Mouse (Mus musculus) liver, adult 2 months (tissue): ENCODE results near the gene B230118H07Rik. TPM values are rescaled to one million over a fixed set of nuclear protein-coding genes. Genes with fewer than 3 reads are reported as not detected.

Source experiments
- DNase-seq: peaks from one replicate; pipeline ENCODE4 v3.0.0-alpha.2; 2011; ENCODE audit warnings: low read depth, low spot score; ENCODE audit errors: extremely low read depth
- H3K27ac ChIP-seq: fragments of 200-500 bp; replicated peaks from 2 replicates; pipeline ENCODE4 v1.5.1; 2012; ENCODE audit warnings: low read depth, mild to moderate bottlenecking, control low read depth, inconsistent platforms, low read length; ENCODE audit not compliant: insufficient read depth
- H3K27me3 ChIP-seq: fragments of 200-500 bp; 2 replicates; pipeline ENCODE4 v1.6.1; 2012; ENCODE audit warnings: mild to moderate bottlenecking, moderate library complexity, low read length, inconsistent platforms; ENCODE audit not compliant: control insufficient read depth, insufficient read depth
- H3K36me3 ChIP-seq: fragments of 200-500 bp; 2 replicates; pipeline ENCODE4 v1.6.1; 2012; ENCODE audit warnings: low read length, inconsistent platforms; ENCODE audit not compliant: control insufficient read depth, insufficient read depth
- H3K4me1 ChIP-seq: fragments of 200-500 bp; 2 replicates; pipeline ENCODE4 v1.6.1; 2011; ENCODE audit warnings: low read length; ENCODE audit not compliant: control insufficient read depth, insufficient read depth
- H3K4me3 ChIP-seq: fragments of 200-500 bp; 2 replicates; pipeline ENCODE4 v1.5.1; 2011; ENCODE audit warnings: low read depth, mild to moderate bottlenecking, control low read depth, low read length, moderate library complexity; ENCODE audit not compliant: insufficient read depth
- H3K79me2 ChIP-seq: fragments of 200-500 bp; 2 replicates; pipeline ENCODE4 v1.6.1; 2012; ENCODE audit warnings: inconsistent platforms, mild to moderate bottlenecking, low read length, moderate library complexity; ENCODE audit not compliant: control insufficient read depth, insufficient read depth
- H3K9ac ChIP-seq: fragments of 200-500 bp; 2 replicates; pipeline ENCODE4 v1.6.1; 2012; ENCODE audit warnings: low read depth, mild to moderate bottlenecking, control low read depth, inconsistent platforms, low read length
- CTCF ChIP-seq: fragments of 200-500 bp; IDR thresholded peaks from 2 replicates; pipeline ENCODE4 v1.5.1; 2011; ENCODE audit warnings: low read depth, low read length, control low read depth
- POLR2A ChIP-seq: fragments of 200-500 bp; IDR thresholded peaks from 2 replicates; pipeline ENCODE4 v1.6.1; 2011; ENCODE audit warnings: low read length, control low read depth; ENCODE audit not compliant: insufficient read depth; ENCODE audit errors: extremely low read depth
- WGBS: fragments of 180-500 bp; shearing (Covaris S2); methylation state at CpG from one replicate; pipeline ENCODE4 v1.1.7; 2018; 5-methylcytosine and 5-hydroxymethylcytosine counted together
- polyA plus RNA-seq: library from polyadenylated mRNA; depleted of rRNA; stranded (reverse); fragments of >200 nt; gene quantifications from 2 replicates; pipeline ENCODE4 v1.2.3, GENCODE M21; 2012
- total RNA-seq: library from RNA; depleted of rRNA; stranded (reverse); fragments of >200 nt; gene quantifications from 2 replicates; pipeline ENCODE4 v1.2.3, GENCODE M21; 2014

The B230118H07Rik gene
- total and polyA plus RNA-seq, 2 experiments: 1.6 to 26.6 TPM

DNA sequence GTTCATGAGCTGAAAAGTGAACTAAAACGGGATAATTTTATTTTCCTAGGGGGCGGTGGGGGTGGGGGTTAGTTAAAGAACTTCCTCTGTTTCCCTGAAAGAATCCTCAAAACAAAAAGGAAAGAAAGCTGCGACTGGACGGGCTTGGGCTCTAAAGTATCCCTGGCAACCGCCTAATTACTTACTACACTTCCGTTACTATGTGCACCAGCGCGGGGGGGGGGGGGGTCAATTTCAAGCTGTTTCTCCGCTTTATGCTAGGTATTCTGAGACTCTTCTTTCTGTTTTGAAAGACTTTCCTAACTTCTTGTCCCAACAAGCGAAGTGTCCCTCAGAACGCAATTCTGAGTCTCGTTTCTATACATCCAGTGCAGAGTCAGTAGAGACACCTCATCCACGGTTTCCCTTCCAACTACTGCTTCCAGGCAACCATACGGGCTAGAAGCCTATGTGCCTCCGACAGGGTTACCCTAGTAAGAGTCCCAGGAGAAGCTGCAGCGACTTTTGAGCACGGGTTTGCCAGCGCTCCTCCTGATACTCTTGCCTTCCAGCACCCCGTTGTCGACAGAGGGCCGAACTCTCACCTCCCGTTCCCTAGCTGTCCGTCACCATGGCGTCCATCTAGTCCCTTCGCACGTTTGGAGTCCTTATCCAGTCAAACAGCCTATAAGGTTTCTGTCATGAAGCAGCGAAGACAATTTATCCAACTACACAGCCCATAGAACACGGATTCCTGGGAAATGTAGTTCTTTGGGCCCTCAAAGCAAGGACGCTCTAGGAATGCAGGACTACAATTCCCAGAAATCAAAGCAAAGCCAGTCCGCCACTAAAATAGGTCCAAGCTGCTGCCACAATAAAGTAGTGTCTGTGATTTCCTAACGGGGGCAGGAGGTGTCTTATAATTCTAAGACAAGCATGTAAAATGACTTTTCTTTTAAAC lies 20.8 kb downstream of the B230118H07Rik start:
- TF ChIP-seq CTCF (no peak), POLR2A (no peak)
- WGBS: 2% methylated on average over 31 of the region's 31 CpGs
- DNase-seq: peak; percentile 95

DNA sequence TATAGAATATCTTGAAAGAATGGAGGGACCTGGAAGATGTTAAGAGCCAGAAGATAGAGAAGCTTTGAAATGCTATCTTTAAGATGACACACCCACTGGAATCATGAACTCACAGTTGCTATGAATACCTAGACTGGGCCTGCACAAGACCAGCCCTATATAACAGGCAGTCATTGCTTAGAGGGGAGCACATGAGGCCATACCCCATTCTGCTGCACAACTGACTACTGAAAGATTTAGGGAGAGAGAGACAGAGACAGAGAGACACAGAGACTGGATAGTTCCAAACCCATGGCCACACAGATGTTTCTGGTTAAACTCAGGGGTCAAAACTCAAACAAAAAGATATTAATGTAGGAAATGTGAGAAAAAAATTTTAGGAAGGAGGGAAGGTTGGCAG lies 22.1 kb downstream of the B230118H07Rik start:
- Histone ChIP-seq H3K36me3 (no peaks in the 10 kb centered on the region), H3K9ac (no peak overlapping the region), H3K27ac (no peak overlapping the region), H3K27me3 (0 out of 2 replicates have a peak, but pooled peaks cover 2% of the 10 kb centered on the region), H3K79me2 (no peaks in the 10 kb centered on the region; the same call in 1 of the 2 replicates), H3K4me1 (no peaks in the 10 kb centered on the region), H3K4me3 (no peak overlapping the region)
- TF ChIP-seq CTCF: no peak
- TF ChIP-seq POLR2A: no peak
- no peak for DNase-seq

More for the DNA sequence above, 20.8 kb downstream of the B230118H07Rik start:
- Histone ChIP-seq H3K27me3 (0 out of 2 replicates have a peak, but pooled peaks cover 2% of the 10 kb centered on the region), H3K27ac (peak overlapping the region; percentile 35), H3K9ac (peak overlapping the region; percentile 80), H3K36me3 (no peaks in the 10 kb centered on the region), H3K79me2 (no peaks in the 10 kb centered on the region), H3K4me3 (peak overlapping the region; percentile 88), H3K4me1 (no peaks in the 10 kb centered on the region)

DNA sequence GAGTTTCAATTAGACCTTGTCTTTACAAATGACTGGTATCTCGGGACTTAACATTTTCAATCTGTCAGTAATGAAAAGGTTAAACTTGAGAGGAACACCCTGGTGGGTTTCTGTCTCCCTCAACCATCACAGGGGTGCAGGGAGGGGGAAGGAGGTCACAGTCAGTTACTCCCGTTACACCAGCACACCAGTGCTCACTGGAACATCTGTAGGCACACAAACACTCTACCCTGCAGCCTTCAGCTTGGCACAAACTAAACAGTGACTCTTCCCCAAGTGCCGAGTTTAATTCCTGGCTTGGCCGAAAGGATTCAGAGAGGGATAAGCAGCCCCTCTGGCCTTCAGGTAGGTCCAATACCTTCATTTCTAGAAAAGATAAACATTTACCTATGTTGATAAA lies 24.8 kb downstream of the B230118H07Rik start, which contains the start of gene Rag2:
Gene Rag2, plus strand, starts transcription at position 193 of the 400 bp plus-strand sequence.
- WGBS: 68% methylated on average over 4 of the region's 4 CpGs

DNA sequence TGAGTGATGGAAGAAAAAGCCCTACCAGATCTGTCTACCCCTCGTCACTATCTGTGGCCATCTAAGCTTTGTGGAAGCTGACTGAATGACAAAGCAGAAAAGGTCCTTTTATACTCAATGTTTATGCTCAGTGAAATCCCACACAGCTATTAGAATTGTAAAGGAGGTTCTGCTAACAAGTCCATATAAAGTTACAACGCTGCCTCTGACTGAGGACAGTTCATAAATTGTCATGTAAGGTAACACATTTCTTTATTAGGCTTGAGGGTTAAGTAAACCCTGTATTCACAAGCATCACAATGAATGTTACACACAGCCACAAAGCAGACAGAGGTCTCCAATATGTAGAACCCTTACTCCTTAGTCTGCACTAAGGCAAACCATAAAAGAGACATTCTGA lies 25.3 kb downstream of the B230118H07Rik start:
- DNase-seq: no peak
- Histone ChIP-seq H3K4me3 (no peak overlapping the region), H3K27ac (no peak overlapping the region), H3K36me3 (no peaks in the 10 kb centered on the region), H3K4me1 (no peaks in the 10 kb centered on the region), H3K27me3 (no peaks in the 10 kb centered on the region), H3K79me2 (no peaks in the 10 kb centered on the region; the same call in 1 of the 2 replicates), H3K9ac (no peak overlapping the region)
- TF ChIP-seq CTCF: no peak
- TF ChIP-seq POLR2A: no peak
- WGBS: 92% methylated on average over 2 of the region's 2 CpGs

More for the DNA sequence above, 24.8 kb downstream of the B230118H07Rik start, which contains the start of gene Rag2:
- H3K79me2 ChIP-seq: no peaks in the 10 kb centered on the region; the same call in 1 of the 2 replicates
- no peak within 1 kb of the TSS for H3K4me3 ChIP-seq
- H3K9ac ChIP-seq: no peak within 1 kb of the TSS
- no peaks in the 10 kb centered on the region for H3K4me1 ChIP-seq
- H3K36me3 ChIP-seq: no peaks in the 10 kb centered on the region
- no peak within 1 kb of the TSS for H3K27ac ChIP-seq
- H3K27me3 ChIP-seq: no peaks in the 10 kb centered on the region
- no peak for TF ChIP-seq CTCF
- TF ChIP-seq POLR2A: no peak
- no peak for DNase-seq

DNA sequence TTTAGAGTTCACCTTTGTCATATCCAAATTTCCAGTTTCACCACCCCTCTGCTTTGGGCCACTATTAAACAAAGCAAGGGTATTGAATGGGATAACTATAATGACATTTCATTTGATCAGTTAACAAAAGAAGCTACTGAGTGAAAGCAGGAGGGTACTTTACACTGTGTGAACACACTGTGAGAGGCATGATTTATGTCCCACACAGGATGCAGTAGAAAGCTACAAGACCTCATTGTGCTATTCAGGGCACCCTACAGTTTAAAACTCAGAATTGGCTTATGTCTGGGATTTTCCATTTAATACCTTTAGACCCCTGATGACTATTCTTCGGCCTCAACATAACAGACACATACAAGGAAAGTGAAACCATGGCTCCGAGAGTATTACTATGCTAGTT lies 26.3 kb downstream of the B230118H07Rik start:
- Histone ChIP-seq H3K27me3 (no peaks in the 10 kb centered on the region), H3K27ac (no peak overlapping the region), H3K9ac (no peak overlapping the region), H3K4me3 (no peak overlapping the region), H3K36me3 (no peaks in the 10 kb centered on the region), H3K4me1 (no peaks in the 10 kb centered on the region), H3K79me2 (no peaks in the 10 kb centered on the region; the same call in 1 of the 2 replicates)
- 94% methylated on average over 2 of the region's 2 CpGs for WGBS
- DNase-seq: no peak
- TF ChIP-seq CTCF (no peak), POLR2A (no peak)

DNA sequence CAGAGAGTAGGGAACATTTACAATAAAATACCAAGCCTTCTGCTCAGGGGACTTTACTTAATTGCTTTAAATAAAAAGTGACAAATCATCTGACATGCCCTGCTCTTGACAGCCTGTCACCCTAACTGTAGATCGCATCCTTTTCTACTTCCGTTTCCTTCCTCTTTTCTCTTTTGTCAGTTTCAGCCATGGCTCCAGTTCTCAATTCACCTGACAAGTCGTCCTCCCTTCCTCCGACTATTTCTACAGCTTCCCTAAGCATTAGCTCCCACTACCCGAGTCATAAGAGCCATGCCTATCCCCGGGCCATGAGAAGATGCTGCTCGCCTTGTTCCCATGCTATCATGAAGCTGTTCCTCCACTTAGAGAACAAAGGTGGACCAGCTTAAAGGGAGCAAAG lies 27.7 kb downstream of the B230118H07Rik start:
- no peak overlapping the region for H3K27ac ChIP-seq
- TF ChIP-seq CTCF: no peak
- TF ChIP-seq POLR2A: no peak
- no peaks in the 10 kb centered on the region for H3K4me1 ChIP-seq
- no peaks in the 10 kb centered on the region; the same call in 1 of the 2 replicates for H3K79me2 ChIP-seq
- no peak for DNase-seq
- 79% methylated on average over 7 of the region's 7 CpGs for WGBS
- H3K9ac ChIP-seq: no peak overlapping the region
- H3K36me3 ChIP-seq: no peaks in the 10 kb centered on the region
- no peak overlapping the region for H3K4me3 ChIP-seq
- H3K27me3 ChIP-seq: no peaks in the 10 kb centered on the region
